ENCODE assay signal across 15 mouse cellular contexts in genomic region chr8:10943314-10944060, GRCm38 (mm10).
DNase-seq lines count a peak whose midpoint lies in the region; ATAC-seq and TF ChIP-seq lines count a peak whose summit lies in the region.
"Had no signal": no experiment of that assay in that cellular context is flagged by ENCODE, and none has a peak within 500 bp of the region (broad histone marks: within the 10 kb centered on the region; RNA-seq: fewer than 3 reads in every experiment).

No protein-coding gene starts in this region.

- H3K4me2 ChIP-seq in stomach, postnatal 0 days (replicated peaks; ENCODE audit: low read depth): no peak overlapping the region
- no peak overlapping the region for H3K4me2 ChIP-seq in forebrain, embryonic 13.5 days
- H3K4me2 ChIP-seq: liver, embryonic 11.5 days; lung, embryonic 15.5 days had no signal

- no peak overlapping the region for H3K9ac ChIP-seq in stomach, postnatal 0 days (ENCODE audit: low read length)
- no peak overlapping the region for H3K9ac ChIP-seq in forebrain, embryonic 13.5 days
- H3K9ac ChIP-seq: lung, embryonic 15.5 days had no signal

- peak; percentile 63 for DNase-seq in gastrocnemius, adult 2 months
- DNase-seq in gastrocnemius, adult 8-10 months (ENCODE audit: low spot score in 2 of 2): no peak
- peak; percentile 48 to 58 for DNase-seq in kidney, postnatal 4 days
- no peak for DNase-seq in kidney, postnatal 25 days
- DNase-seq in heart, postnatal 4 days: peak; percentile 68
- DNase-seq in stomach, postnatal 0 days (ENCODE audit: low spot score): no peak
- no peak for DNase-seq in ovary, postnatal 10 days (ENCODE audit: low spot score)
- DNase-seq: cerebellum, adult 9-11 months; embryo, embryonic 11 days; right cerebral cortex, postnatal 25 days had no signal

- peaks cover 5% of the 10 kb centered on the region; the same call in 1 of the 2 replicates for H3K4me1 ChIP-seq in stomach, postnatal 0 days (replicated peaks; ENCODE audit: control insufficient read depth, insufficient read depth)
- peaks cover 16% of the 10 kb centered on the region for H3K4me1 ChIP-seq in forebrain, embryonic 13.5 days

- no peaks in the 10 kb centered on the region for H3K27me3 ChIP-seq in stomach, postnatal 0 days (ENCODE audit: control insufficient read depth, insufficient read depth, low read length)
- peaks cover 23% of the 10 kb centered on the region for H3K27me3 ChIP-seq in forebrain, embryonic 13.5 days

- WGBS in stomach, postnatal 0 days: 57% methylated on average over 9 of the region's 9 CpGs
- WGBS in forebrain, embryonic 13.5 days: 83% methylated on average over 9 of the region's 9 CpGs

- H3K36me3 ChIP-seq in stomach, postnatal 0 days (ENCODE audit: control insufficient read depth, insufficient read depth, low read length): no peaks in the 10 kb centered on the region
- H3K36me3 ChIP-seq in forebrain, embryonic 13.5 days (ENCODE audit: poor library complexity, severe bottlenecking): no peaks in the 10 kb centered on the region
- H3K36me3 ChIP-seq: lung, embryonic 15.5 days had no signal

- intact Hi-C loops in gastrocnemius, adult 2 months (cut with DNase I): no loop called here

- ATAC-seq in stomach, postnatal 0 days (ENCODE audit: low FRiP score, low TSS enrichment): no peak
- ATAC-seq in forebrain, embryonic 13.5 days: no peak
- ATAC-seq: hindbrain, embryonic 16.5 days had no signal

- no peaks in the 10 kb centered on the region for H3K9me3 ChIP-seq in stomach, postnatal 0 days (ENCODE audit: control insufficient read depth, low read length)
- H3K9me3 ChIP-seq in forebrain, embryonic 13.5 days (replicated peaks): no peaks in the 10 kb centered on the region
- H3K9me3 ChIP-seq: lung, embryonic 15.5 days had no signal

- TF ChIP-seq CTCF in gastrocnemius, adult 2 months (IDR thresholded peaks at IDR 0.05): no peak
- TF ChIP-seq CTCF in stomach, postnatal 0 days (IDR thresholded peaks at IDR 0.05; ENCODE audit: low read depth): no peak

- TF ChIP-seq EP300 in stomach, postnatal 0 days (optimal IDR thresholded peaks at IDR 0.05): no peak

- peak overlapping the region; percentile 40; the same call in 1 of the 2 replicates for H3K27ac ChIP-seq in gastrocnemius, adult 2 months
- H3K27ac ChIP-seq in stomach, postnatal 0 days (replicated peaks): peak overlapping the region; percentile 18; the same call in 1 of the 2 replicates
- H3K27ac ChIP-seq in forebrain, embryonic 13.5 days: no peak overlapping the region
- H3K27ac ChIP-seq: lung, embryonic 15.5 days had no signal

- H3K4me3 ChIP-seq in gastrocnemius, adult 2 months: no peak overlapping the region
- no peak overlapping the region for H3K4me3 ChIP-seq in stomach, postnatal 0 days (ENCODE audit: low read depth, low read length)
- H3K4me3 ChIP-seq in forebrain, embryonic 13.5 days: no peak overlapping the region
- H3K4me3 ChIP-seq: lung, embryonic 15.5 days; megakaryocyte, embryonic 14.5 days had no signal

Comparison
In these comparisons a context has a peak if more than half of its experiments do, and no peak if none do; other contexts are left out.
1. DNase-seq: peak in gastrocnemius, adult 2 months (single experiment), kidney, postnatal 4 days (2 of 2) and heart, postnatal 4 days (single experiment); none in gastrocnemius, adult 8-10 months (0 of 2), kidney, postnatal 25 days (0 of 2), stomach, postnatal 0 days (single experiment) and ovary, postnatal 10 days (single experiment).